Mouse (Mus musculus): ENCODE results near the gene Spem2. TPM values are rescaled to one million over a fixed set of nuclear protein-coding genes. Genes with fewer than 3 reads are reported as not detected.
A peak's percentile ranks its signal among the peaks of the same experiment; 100 is the strongest.
"Not testable (repeated sequence)": the region's sequence is repeated elsewhere in the genome, so short reads cannot be mapped to it uniquely, and the experiment has no call there.

Gene Spem2
- polyA plus RNA-seq (2015; fragmentation: Nextera tagmentation; extraction: Ambion mirVana) = not detected in 2 replicates

GRCm38 (mm10) chr11:69818365-69818764 lies at the start of gene Spem2:
TSS of gene Spem2 (minus strand) at chr11:69818465.
- Histone ChIP-seq H3K4me1 (ENCODE audit: insufficient read depth) (no peaks in the 10 kb centered on the region), H3K27me3 (ENCODE audit: insufficient read depth, low read length) (no peaks in the 10 kb centered on the region), H3K36me3 (replicated peaks; ENCODE audit: insufficient read depth, low read length) (no peaks in the 10 kb centered on the region), H3K4me3 (ENCODE audit: low read depth, low read length) (no peak within 1 kb of the TSS), H3K4me2 (ENCODE audit: low read depth, low read length) (no peak within 1 kb of the TSS), H3K27ac (ENCODE audit: low read depth) (no peak within 1 kb of the TSS), H3K9me3 (ENCODE audit: low read length) (no peaks in the 10 kb centered on the region), H3K9ac (replicated peaks) (no peak within 1 kb of the TSS)
- 74% methylated on average over 2 of the region's 2 CpGs for whole genome bisulfite sequencing (ENCODE audit: insufficient replicate concordance)
- no peak for DNase-seq
- ATAC-seq = no peak
- no peak for TF ChIP-seq EP300 (IDR thresholded peaks at IDR 0.05; ENCODE audit: low read depth)
- TF ChIP-seq CTCF (IDR thresholded peaks at IDR 0.05; ENCODE audit: low read depth) = no peak

GRCm38 (mm10) chr11:69867335-69867734 lies 49.1 kb upstream of the Spem2 start:
- Histone ChIP-seq H3K36me3 (replicated peaks; ENCODE audit: insufficient read depth, low read length) (no peaks in the 10 kb centered on the region), H3K9me3 (ENCODE audit: low read length) (no peaks in the 10 kb centered on the region), H3K4me1 (ENCODE audit: insufficient read depth) (peaks cover 10% of the 10 kb centered on the region), H3K4me3 (ENCODE audit: low read depth, low read length) (no peak overlapping the region), H3K27ac (ENCODE audit: low read depth) (no peak overlapping the region), H3K27me3 (ENCODE audit: insufficient read depth, low read length) (no peaks in the 10 kb centered on the region), H3K9ac (replicated peaks) (no peak overlapping the region), H3K4me2 (ENCODE audit: low read depth, low read length) (no peak overlapping the region)
- ATAC-seq (no peak), DNase-seq (no peak)
- TF ChIP-seq EP300 (IDR thresholded peaks at IDR 0.05; ENCODE audit: low read depth) (no peak), CTCF (IDR thresholded peaks at IDR 0.05; ENCODE audit: low read depth) (no peak)
- 43% methylated on average over 9 of the region's 9 CpGs for WGBS (ENCODE audit: insufficient replicate concordance)

DNA sequence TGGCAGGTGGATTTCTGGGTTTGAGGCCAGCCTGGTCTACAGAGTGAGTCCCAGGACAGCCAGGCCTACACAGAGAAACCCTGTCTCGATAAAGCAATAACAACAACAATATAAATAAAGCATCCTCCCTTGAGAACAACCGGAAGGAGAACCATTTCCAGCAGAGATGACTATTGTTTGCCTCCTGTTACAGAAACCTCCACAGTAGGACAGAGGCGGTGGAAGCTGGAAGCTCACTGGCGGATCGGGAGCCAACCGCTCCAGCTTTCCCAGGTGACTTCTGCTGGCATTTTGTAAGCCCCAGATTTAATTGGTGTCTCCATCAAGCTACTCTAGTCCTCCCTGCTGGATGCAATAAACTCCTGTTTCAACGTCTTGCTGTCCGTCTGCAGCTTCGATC lies 47.3 kb upstream of the Spem2 start:
- peaks cover 10% of the 10 kb centered on the region for H3K4me1 ChIP-seq (ENCODE audit: insufficient read depth)
- 88% methylated on average over 9 of the region's 9 CpGs for WGBS (ENCODE audit: insufficient replicate concordance)
- H3K27ac ChIP-seq (ENCODE audit: low read depth) = no peak overlapping the region
- H3K36me3 ChIP-seq (replicated peaks; ENCODE audit: insufficient read depth, low read length) = no peaks in the 10 kb centered on the region
- no peak for ATAC-seq
- no peaks in the 10 kb centered on the region for H3K27me3 ChIP-seq (ENCODE audit: insufficient read depth, low read length)
- TF ChIP-seq EP300 (IDR thresholded peaks at IDR 0.05; ENCODE audit: low read depth) = no peak
- no peak for TF ChIP-seq CTCF (IDR thresholded peaks at IDR 0.05; ENCODE audit: low read depth)
- H3K9me3 ChIP-seq (ENCODE audit: low read length) = no peaks in the 10 kb centered on the region
- DNase-seq = no peak
- H3K9ac ChIP-seq (replicated peaks) = no peak overlapping the region
- H3K4me3 ChIP-seq (ENCODE audit: low read depth, low read length) = no peak overlapping the region
- no peak overlapping the region for H3K4me2 ChIP-seq (ENCODE audit: low read depth, low read length)

GRCm38 (mm10) chr11:69864138-69864860 lies 46.0 kb upstream of the Spem2 start:
- H3K9ac ChIP-seq (replicated peaks) = 0 out of 2 replicates have a peak overlapping the region, but pooled peaks have one; percentile 21
- 0 out of 2 replicates have a peak overlapping the region, but pooled peaks have one; percentile 7 for H3K4me2 ChIP-seq (ENCODE audit: low read depth, low read length)
- no peak overlapping the region for H3K27ac ChIP-seq (ENCODE audit: low read depth)
- no peak for TF ChIP-seq EP300 (IDR thresholded peaks at IDR 0.05; ENCODE audit: low read depth)
- no peak for TF ChIP-seq CTCF (IDR thresholded peaks at IDR 0.05; ENCODE audit: low read depth)
- no peak overlapping the region for H3K4me3 ChIP-seq (ENCODE audit: low read depth, low read length)
- WGBS (ENCODE audit: insufficient replicate concordance) = 36% methylated on average over 8 of the region's 8 CpGs
- H3K9me3 ChIP-seq (ENCODE audit: low read length) = no peaks in the 10 kb centered on the region
- H3K4me1 ChIP-seq (ENCODE audit: insufficient read depth) = peaks cover 10% of the 10 kb centered on the region
- ATAC-seq (no peak), DNase-seq (no peak)
- H3K36me3 ChIP-seq (replicated peaks; ENCODE audit: insufficient read depth, low read length) = no peaks in the 10 kb centered on the region
- H3K27me3 ChIP-seq (ENCODE audit: insufficient read depth, low read length) = no peaks in the 10 kb centered on the region

- H3K36me3 ChIP-seq (replicated peaks; ENCODE audit: insufficient read depth, low read length); ATAC-seq; H3K9ac ChIP-seq (replicated peaks); H3K4me3 ChIP-seq (ENCODE audit: low read depth, low read length); DNase-seq; H3K27ac ChIP-seq (ENCODE audit: low read depth); H3K4me2 ChIP-seq (ENCODE audit: low read depth, low read length); H3K27me3 ChIP-seq (ENCODE audit: insufficient read depth, low read length); H3K9me3 ChIP-seq (ENCODE audit: low read length): not testable (repeated sequence)
- H3K4me1 ChIP-seq (ENCODE audit: insufficient read depth) = peaks cover 10% of the 10 kb centered on the region
- WGBS (ENCODE audit: insufficient replicate concordance) = 67% methylated on average over 3 of the region's 3 CpGs
Measured at GRCm38 (mm10) chr11:69863729-69864128, 45.5 kb upstream of the Spem2 start.

DNA sequence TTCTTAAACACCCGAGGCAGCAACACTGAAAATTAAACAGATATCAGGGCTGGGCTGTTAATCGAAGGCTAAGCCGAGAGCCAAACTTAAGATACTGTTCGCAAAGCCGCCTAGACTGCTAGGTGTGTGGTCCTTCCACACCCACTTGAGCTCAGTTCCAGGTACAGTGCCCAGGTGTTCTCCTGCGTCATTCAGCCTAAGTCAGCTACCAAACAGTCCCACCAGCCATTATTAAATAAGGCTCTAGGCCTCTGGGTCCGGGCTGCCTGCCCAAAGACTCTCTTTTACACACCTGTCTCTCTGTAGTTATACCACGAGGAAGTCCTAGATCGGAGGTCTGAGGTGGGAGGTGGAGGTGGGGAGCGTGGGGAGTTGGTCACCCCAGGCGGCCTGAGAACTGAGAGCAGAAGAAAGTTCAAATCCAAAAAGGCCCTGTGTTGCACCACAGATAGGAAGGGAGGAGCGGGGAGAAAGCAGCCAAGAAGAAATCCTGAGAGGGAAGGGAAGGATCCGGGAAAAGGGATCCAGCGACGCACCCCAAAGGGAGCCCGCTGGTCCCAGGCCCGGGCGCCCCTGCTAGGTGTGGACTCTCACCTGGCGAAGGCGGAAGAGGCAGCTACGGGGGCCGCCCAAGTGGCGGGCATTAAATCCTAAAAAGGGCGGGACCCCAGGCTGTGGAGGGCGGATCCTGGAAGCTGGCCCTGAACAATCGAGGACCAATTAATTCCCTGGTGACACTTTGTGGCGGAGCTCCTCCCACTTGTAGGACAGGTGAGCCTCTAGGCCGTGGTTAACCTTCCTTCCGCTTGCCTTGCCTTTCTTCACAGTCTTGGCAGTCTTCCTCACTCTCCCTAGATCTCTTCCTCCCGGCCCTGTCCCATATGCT lies 40.1 kb upstream of the Spem2 start, which contains the start of gene Tnk1:
Gene Tnk1, minus strand, starts transcription at position 618 of the 886 bp plus-strand sequence.
- peak; percentile 17 for DNase-seq
- H3K4me1 ChIP-seq (ENCODE audit: insufficient read depth) = peaks cover 24% of the 10 kb centered on the region
- no peak within 1 kb of the TSS for H3K4me3 ChIP-seq (ENCODE audit: low read depth, low read length)
- H3K9me3 ChIP-seq (ENCODE audit: low read length) = no peaks in the 10 kb centered on the region
- no peaks in the 10 kb centered on the region for H3K36me3 ChIP-seq (replicated peaks; ENCODE audit: insufficient read depth, low read length)
- H3K9ac ChIP-seq (replicated peaks) = no peak within 1 kb of the TSS
- 42% methylated on average over 30 of the region's 30 CpGs for WGBS (ENCODE audit: insufficient replicate concordance)
- peaks cover 5% of the 10 kb centered on the region; the same call in 1 of the 2 replicates for H3K27me3 ChIP-seq (ENCODE audit: insufficient read depth, low read length)
- no peak for TF ChIP-seq CTCF (IDR thresholded peaks at IDR 0.05; ENCODE audit: low read depth)
- TF ChIP-seq EP300 (IDR thresholded peaks at IDR 0.05; ENCODE audit: low read depth) = no peak
- H3K27ac ChIP-seq (ENCODE audit: low read depth) = no peak within 1 kb of the TSS
- 0 out of 2 replicates have a peak within 1 kb of the TSS, but pooled peaks have one; percentile 3 for H3K4me2 ChIP-seq (ENCODE audit: low read depth, low read length)
- ATAC-seq = no peak

Measured in liver, postnatal 0 days (tissue).